Mouse (Mus musculus) C2C12 (cell line): ENCODE results near the gene Slc9a3r2. TPM values are rescaled to one million over a fixed set of nuclear protein-coding genes. Genes with fewer than 3 reads are reported as not detected.
A peak's percentile ranks its signal among the peaks of the same experiment; 100 is the strongest.

ENCODE experiments used
- H3K27me3 ChIP-seq: one replicate; pipeline ENCODE4 v1.6.1; 2011; ENCODE audit not compliant: control insufficient read depth, insufficient read depth, insufficient read length
- H3K36me3 ChIP-seq: one replicate; pipeline ENCODE4 v1.6.1; 2011; ENCODE audit not compliant: control insufficient read depth, insufficient read depth
- H3K4me3 ChIP-seq: one replicate; pipeline ENCODE4 v1.5.1; 2011; ENCODE audit warnings: mild to moderate bottlenecking, control low read depth; ENCODE audit not compliant: poor library complexity, insufficient read depth, severe bottlenecking
- H3K79me2 ChIP-seq: one replicate; pipeline ENCODE4 v1.6.1; 2011; ENCODE audit not compliant: control insufficient read depth, insufficient read depth
- H3K79me3 ChIP-seq: one replicate; pipeline ENCODE4 v1.6.1; 2011; ENCODE audit warnings: low read depth, control low read depth
- H3ac ChIP-seq: one replicate; pipeline ENCODE3; 2011; ENCODE audit warnings: low read depth; ENCODE audit not compliant: control insufficient read depth, insufficient read length
- CEBPB ChIP-seq: IDR thresholded peaks from one replicate; pipeline ENCODE4 v1.6.1; 2011; ENCODE audit warnings: low read depth, mild to moderate bottlenecking, control low read depth, moderate library complexity
- CTCF ChIP-seq: IDR thresholded peaks from one replicate; pipeline ENCODE4 v1.5.1; 2011; ENCODE audit not compliant: control insufficient read depth, insufficient read depth, insufficient read length
- FOSL1 ChIP-seq: IDR thresholded peaks from one replicate; pipeline ENCODE4 v1.8.0; 2011; ENCODE audit warnings: mild to moderate bottlenecking, low read length; ENCODE audit not compliant: poor library complexity, insufficient read depth, severe bottlenecking
- MAX ChIP-seq: IDR thresholded peaks from one replicate; pipeline ENCODE4 v1.6.1; 2011; ENCODE audit warnings: mild to moderate bottlenecking, control low read depth
- MYOD1 ChIP-seq: IDR thresholded peaks from one replicate; pipeline ENCODE4 v1.6.1; 2011; ENCODE audit warnings: low read depth; ENCODE audit not compliant: control insufficient read depth, insufficient read length
- MYOG ChIP-seq: IDR thresholded peaks from one replicate; pipeline ENCODE4 v1.6.1; 2011; ENCODE audit not compliant: control insufficient read depth, insufficient read length; ENCODE audit errors: extremely low read depth
- USF1 ChIP-seq: IDR thresholded peaks from one replicate; pipeline ENCODE4 v1.6.1; 2011; ENCODE audit warnings: low read depth, mild to moderate bottlenecking, control low read depth, moderate library complexity
- polyA plus RNA-seq: library from polyadenylated mRNA; unstranded; fragments of >200 nt; fragmentation: generic; extraction: Trizol; gene quantifications from one replicate; pipeline ENCODE4 v1.2.1, GENCODE M21; 2012; ENCODE audit warnings: missing spikeins

Slc9a3r2 gene
- polyA plus RNA-seq, 1 experiment, result 10.0 TPM

DNA sequence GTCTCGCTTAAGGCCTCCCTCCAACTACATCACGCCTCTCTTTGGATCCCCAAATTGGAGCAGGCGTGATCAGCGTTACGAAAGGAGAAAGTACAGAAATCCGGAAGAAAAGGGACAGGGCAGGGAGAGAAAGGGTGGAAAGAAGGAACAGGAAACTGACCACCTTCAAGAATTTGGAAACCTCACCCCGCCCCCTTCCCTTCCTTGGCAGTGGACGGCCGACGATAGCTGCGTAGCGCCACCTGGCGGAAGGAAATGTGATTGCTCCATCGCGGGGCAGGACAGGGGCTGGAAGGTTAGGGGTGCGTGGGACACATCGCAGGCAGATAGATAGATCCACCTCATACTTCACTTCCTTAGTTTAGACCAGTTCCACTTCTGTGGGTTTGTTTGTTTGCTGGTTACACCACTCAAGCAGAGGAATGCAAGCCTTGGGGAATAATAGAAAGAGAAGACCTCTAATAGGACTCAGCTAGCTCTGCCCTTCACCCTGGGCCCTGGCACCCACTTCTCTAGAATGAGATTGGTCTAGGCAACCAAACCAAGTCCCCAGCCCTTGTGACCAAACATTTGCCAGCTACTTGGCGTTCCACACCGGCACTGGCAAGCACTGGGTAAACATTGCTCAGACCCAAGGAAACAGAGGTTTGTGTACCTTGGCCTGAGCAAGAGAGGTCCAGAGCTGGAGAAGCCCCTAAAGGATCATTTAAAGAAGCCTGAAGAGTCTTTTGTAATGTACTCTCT is 4.0 kb upstream of the Slc9a3r2 start:
- Histone ChIP-seq H3ac (no peak overlapping the region), H3K79me3 (no peaks in the 10 kb centered on the region), H3K79me2 (no peaks in the 10 kb centered on the region), H3K4me3 (no peak overlapping the region), H3K27me3 (peaks cover 17% of the 10 kb centered on the region), H3K36me3 (no peaks in the 10 kb centered on the region)
- peak; percentile 82 for TF ChIP-seq CTCF
- TF ChIP-seq MAX, result no peak

- TF ChIP-seq MYOG (no peak), FOSL1 (no peak), MAX (no peak), MYOD1 (no peak), CTCF (no peak)
- peaks cover 4% of the 10 kb centered on the region for H3K27me3 ChIP-seq
- no peaks in the 10 kb centered on the region for H3K79me2 ChIP-seq
- no peak overlapping the region for H3ac ChIP-seq
- no peak overlapping the region for H3K4me3 ChIP-seq
- no peaks in the 10 kb centered on the region for H3K79me3 ChIP-seq
- no peaks in the 10 kb centered on the region for H3K36me3 ChIP-seq
Measured at GRCm38 (mm10) chr17:24651835-24652234, 1.7 kb upstream of the Slc9a3r2 start.

- Histone ChIP-seq H3ac (no peak overlapping the region), H3K79me3 (no peaks in the 10 kb centered on the region), H3K79me2 (no peaks in the 10 kb centered on the region), H3K4me3 (no peak overlapping the region), H3K36me3 (no peaks in the 10 kb centered on the region), H3K27me3 (peaks cover 4% of the 10 kb centered on the region)
- no peak for TF ChIP-seq MYOD1
- no peak for TF ChIP-seq FOSL1
- TF ChIP-seq MYOG, result no peak
- no peak for TF ChIP-seq USF1
- no peak for TF ChIP-seq CEBPB
- TF ChIP-seq CTCF, result no peak
- TF ChIP-seq MAX, result no peak
Measured at GRCm38 (mm10) chr17:24650766-24651165, 639 bp upstream of the Slc9a3r2 start.

GRCm38 (mm10) chr17:24649581-24650069 is 502 bp downstream of the Slc9a3r2 start:
- no peaks in the 10 kb centered on the region for H3K36me3 ChIP-seq
- no peaks in the 10 kb centered on the region for H3K79me3 ChIP-seq
- peak overlapping the region; percentile 73 for H3ac ChIP-seq
- peaks cover 4% of the 10 kb centered on the region for H3K27me3 ChIP-seq
- H3K79me2 ChIP-seq, result no peaks in the 10 kb centered on the region
- TF ChIP-seq MYOD1, result no peak
- TF ChIP-seq CEBPB, result no peak
- no peak for TF ChIP-seq CTCF
- TF ChIP-seq FOSL1, result no peak
- no peak for TF ChIP-seq USF1
- no peak for TF ChIP-seq MYOG
- TF ChIP-seq MAX, result no peak
- peak overlapping the region; percentile 23 for H3K4me3 ChIP-seq

DNA sequence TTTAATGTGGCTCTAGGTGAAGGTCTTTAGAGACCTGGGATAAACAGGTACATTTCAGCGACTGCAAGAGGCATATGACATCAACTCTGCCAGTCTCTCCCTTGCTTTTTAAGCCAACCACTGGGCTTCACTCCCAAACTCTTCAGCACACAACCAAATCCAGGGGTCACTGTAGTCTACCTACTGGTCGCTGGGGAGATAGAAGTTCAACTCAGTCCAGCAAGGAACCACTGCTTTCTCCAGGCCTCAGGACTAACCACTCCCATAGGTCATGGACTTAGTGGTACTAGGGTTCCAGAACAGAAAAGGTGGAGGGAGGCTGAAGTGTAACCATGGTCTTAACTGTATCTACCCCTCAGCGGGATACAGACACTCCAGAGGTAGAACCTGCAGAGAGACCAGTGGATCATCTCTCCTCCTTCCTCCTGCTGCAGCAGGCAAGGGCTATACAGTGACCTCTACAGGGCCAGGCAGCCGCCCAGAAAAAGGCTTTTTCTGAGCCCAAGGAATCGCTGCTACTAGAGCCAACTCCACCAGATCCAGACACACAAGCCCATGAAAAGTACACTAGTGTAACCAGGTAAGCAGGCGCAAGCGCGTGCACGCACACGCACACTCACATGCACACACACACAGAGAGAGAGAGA is 1.3 kb downstream of the Slc9a3r2 start:
- H3K36me3 ChIP-seq, result no peaks in the 10 kb centered on the region
- TF ChIP-seq CEBPB, result no peak
- no peak for TF ChIP-seq MYOG
- no peak for TF ChIP-seq MAX
- TF ChIP-seq MYOD1, result no peak
- TF ChIP-seq CTCF, result no peak
- TF ChIP-seq FOSL1, result no peak
- no peak for TF ChIP-seq USF1
- no peaks in the 10 kb centered on the region for H3K79me3 ChIP-seq
- H3ac ChIP-seq, result no peak overlapping the region
- no peaks in the 10 kb centered on the region for H3K79me2 ChIP-seq
- no peak overlapping the region for H3K4me3 ChIP-seq
- peaks cover 4% of the 10 kb centered on the region for H3K27me3 ChIP-seq

GRCm38 (mm10) chr17:24647493-24647892 is 2.6 kb downstream of the Slc9a3r2 start:
- TF ChIP-seq FOSL1, result no peak
- TF ChIP-seq USF1, result no peak
- TF ChIP-seq CEBPB, result no peak
- TF ChIP-seq MAX, result no peak
- no peak for TF ChIP-seq MYOG
- TF ChIP-seq MYOD1, result no peak
- TF ChIP-seq CTCF, result no peak
- H3K4me3 ChIP-seq, result no peak overlapping the region

More at GRCm38 (mm10) chr17:24647493-24647892, 2.6 kb downstream of the Slc9a3r2 start:
- H3ac ChIP-seq, result no peak overlapping the region
- no peaks in the 10 kb centered on the region for H3K79me3 ChIP-seq
- no peaks in the 10 kb centered on the region for H3K36me3 ChIP-seq
- peaks cover 4% of the 10 kb centered on the region for H3K27me3 ChIP-seq
- H3K79me2 ChIP-seq, result no peaks in the 10 kb centered on the region
